Mouse (Mus musculus) testis, adult 2 months (tissue): ENCODE measurements around the gene Asic2.

Experiments
- CTCF ChIP-seq: fragments of 200-500 bp; IDR thresholded peaks from 2 replicates; pipeline ENCODE4 v1.5.1; 2012; ENCODE audit warnings: low read depth, mild to moderate bottlenecking, inconsistent platforms, low read length, moderate library complexity; ENCODE audit not compliant: control insufficient read depth, insufficient read depth, insufficient replicate concordance
- POLR2A ChIP-seq: fragments of 200-500 bp; IDR thresholded peaks from 2 replicates; pipeline ENCODE4 v1.6.1; 2012; ENCODE audit warnings: low read depth, mild to moderate bottlenecking, inconsistent platforms, low read length, moderate library complexity; ENCODE audit not compliant: control insufficient read depth

GRCm38 (mm10) chr11:81814816-81815215 is 153.4 kb downstream of the Asic2 start:
- TF ChIP-seq POLR2A (no peak), CTCF (no peak)
